Mouse (Mus musculus) urinary bladder, adult 18-20 months (tissue): ENCODE data around the gene Xylt1.

ENCODE experiments used
- DNase-seq, 2 experiments: peaks; one replicate each; pipeline ENCODE4 v3.0.0; 2022; ENCODE audit warnings: low spot score in 2 of 2, mixed read lengths in 2 of 2

Xylt1 gene

DNA sequence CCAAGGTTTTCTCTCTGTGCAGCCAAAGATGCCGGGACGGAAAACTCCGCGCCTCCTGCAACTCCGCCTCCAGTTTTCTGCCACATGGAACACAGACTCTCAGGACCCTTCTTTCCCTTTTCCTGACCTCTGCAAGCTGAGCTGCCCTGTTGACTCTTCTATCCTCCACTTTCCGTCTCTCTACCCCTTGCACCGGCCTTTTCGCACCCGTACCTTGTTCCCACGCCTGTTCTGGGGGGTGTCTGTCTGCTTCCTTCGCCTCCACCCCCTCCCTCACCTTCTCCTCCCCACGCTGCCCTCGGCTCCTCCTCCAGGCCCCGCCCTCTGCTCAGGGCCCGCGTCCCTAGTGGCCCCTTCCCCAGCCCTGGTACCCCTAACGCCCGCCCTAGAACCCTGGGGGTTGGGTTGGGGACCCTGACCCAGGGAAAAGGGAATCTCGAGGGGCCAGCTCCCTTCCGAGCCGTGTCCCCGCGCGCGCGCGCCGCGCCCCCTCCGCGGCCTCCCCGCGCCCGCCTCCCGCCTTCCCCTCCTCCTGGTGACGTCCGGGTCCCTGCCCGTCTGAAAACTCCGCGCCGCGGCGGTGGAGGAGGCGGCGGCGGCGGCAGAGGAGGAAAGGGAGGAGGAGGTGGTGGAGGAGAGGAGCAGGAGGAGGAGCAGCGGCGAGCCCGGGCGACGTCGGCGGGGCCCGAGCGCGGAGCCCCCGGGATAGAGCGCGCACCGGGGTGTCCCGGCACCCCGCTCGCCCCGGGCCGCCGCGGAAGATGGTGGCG lies at the start of gene Xylt1:
Gene Xylt1, plus strand, starts transcription at position 562 of the 770 bp plus-strand sequence.
- peak; percentile 68 to 79 for DNase-seq

DNA sequence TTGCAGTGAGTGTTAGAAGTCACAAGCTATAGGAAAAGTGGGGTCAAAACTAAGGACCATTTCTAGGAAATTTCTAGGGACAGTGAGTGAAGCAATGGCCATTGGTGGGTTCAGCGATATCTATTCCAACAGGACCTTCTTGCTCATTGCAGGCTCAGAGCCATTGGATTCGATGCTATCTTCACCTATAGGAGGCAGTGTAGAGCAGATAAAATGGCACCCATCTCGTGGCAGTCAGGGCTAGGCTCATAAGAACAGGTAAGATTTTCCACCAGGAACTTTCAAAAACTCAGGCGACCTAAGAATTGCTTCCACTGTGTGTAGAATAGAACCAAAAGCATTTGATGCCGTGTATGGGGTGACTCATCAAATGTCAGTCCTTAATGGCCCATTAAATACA lies 46.8 kb upstream of the Xylt1 start:
- DNase-seq, result no peak

DNA sequence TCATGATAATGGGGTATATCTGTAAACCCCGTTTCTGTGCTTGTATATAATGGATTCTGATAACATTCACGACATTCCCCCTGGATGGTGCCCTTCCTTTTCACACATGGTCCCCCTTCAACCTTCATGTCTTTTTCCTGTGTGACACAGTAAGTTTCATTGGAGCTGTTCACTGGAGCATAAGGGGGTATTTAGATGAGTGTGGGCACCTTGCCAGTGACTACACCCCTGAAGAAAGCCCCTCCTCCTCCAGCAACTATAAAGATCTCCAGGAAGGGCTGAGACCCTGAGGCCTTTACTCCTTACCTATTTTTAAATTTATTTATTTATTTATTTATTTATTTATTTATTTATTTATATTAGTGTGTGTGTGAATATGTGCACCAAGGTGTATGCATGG lies 24.5 kb upstream of the Xylt1 start:
- no peak for DNase-seq

DNA sequence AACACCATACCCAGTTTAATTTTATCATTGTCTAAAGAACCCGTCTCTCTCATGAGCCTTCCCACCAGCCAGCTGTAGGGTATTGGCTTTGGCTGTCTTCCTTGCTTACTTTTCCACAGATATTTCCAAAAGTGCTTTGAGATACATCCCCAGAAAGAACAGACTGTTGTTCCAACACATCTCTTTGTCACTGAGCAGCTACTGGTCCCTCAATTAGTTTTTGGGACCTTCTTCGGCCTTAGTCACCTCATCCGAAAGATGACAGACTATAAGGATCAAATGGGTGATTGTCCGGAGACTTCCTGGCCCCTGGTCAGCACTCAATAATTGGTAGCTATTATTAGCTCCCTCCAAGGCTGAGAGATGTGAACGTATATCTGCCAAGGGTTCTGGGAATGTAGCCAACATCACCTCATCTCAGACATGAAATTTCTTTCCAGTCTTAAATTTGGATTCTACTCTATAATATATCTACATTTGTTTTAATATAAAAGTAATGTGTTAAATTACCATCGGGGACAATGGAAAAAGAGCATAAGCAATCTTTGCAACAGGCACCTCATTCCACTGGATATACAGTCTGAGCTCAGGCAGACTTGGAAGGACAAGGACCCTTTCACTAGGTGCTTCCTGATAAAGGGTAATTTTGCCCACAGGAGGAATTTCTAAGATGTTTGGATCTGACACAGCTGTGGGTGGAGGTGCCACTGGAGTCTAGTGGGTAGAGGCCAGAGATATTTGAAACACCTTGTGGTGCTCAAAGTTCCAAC lies 23.2 kb upstream of the Xylt1 start:
- no peak for DNase-seq

DNA sequence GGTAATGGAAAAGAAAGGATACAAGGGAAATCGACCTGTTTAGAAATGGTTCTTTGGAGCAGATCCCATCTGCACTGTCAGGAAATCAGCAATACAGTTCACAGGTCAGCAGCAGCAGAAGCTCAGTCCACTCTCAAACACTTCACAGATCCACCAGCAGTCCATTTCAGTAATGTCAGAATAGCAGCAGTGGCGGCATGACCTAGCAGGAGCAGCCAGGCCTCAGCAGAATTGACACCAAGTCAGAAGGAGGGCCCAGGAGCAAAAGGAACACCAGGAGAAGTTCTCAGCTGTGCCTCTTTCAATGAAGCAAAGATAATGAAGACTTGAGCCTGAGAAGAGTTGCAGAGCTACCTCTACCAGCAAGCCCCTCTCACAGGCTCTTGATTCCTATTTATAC lies 19.5 kb upstream of the Xylt1 start:
- no peak for DNase-seq

DNA sequence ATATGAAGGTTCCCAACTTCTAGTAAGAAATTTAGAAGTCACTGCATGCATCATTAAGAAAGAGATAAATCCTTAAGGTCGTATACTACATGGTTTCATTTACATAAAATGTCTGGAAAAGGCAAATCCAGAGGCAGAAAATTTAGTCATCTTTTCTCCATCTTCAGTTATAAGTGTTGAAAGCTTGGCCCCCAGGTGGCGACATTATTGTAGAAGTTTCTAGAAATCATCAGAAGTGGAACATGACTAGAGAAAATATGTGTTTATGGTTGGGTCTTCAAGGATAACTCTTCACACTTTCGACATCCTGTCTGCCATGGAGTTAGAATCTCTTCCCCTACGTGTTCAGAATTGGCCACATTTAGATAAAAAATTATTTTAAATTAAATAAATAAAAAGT lies 18.3 kb upstream of the Xylt1 start:
- DNase-seq, result no peak

DNA sequence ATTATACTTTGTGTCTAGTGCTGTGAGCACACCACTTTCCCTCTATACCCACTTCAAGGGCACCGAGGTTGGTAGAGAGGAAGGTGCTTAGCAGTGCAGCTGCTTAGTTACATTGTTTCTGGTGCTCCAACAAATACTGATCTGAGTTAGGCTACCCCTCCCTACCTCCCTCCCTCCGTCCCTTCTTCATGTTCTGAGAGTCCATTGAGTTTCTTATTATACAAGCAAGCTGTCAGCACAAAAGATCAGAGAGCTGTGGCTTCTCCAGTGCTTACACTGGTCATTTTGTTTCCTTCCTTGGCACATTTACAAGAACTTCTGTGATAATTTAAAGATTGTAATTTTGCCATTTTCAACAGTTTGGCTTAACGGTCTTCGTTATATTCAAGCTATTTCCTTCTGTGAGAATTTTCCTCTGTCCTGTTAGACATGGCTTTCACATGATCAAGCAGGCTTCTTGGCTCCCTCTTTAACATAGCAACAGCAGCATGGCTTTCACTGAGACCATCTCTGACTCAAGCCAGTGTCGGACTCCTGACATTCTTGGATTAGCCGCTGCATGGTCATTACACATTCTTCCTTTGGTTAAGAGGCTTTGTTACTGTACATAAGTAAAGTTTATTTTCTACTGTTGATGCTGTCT lies 12.0 kb upstream of the Xylt1 start:
- DNase-seq, result no peak

DNA sequence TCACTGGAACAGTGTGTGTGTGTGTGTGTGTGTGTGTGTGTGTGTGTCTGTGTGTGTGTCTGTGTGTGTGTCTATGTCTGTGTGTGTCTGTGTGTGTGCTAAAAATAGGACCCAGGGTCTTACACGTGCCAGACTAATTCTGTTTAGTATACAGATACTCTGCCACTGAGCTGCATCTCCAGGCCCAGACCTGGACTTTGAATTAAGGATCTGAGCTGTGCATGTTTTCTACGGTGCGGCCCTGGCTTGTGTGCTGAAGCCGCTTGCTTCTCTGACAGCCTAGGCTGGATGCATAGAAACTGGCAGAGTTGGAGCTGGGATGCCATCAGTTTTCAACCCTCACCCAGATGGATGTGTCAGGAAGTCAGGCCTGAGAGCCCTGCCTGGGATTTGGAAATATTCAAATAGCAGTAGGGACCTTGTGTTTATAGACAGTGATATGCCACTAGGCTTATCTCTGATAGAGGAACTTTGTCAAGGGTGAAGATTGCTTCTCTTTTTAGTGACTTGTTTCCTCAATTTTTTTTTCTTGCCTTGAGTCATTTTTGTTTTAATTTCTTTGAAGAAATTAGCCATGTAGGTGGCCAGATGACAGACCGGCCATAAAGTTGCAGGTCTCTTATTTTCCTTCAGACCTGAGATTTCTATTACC lies 11.4 kb upstream of the Xylt1 start:
- DNase-seq, result no peak

DNA sequence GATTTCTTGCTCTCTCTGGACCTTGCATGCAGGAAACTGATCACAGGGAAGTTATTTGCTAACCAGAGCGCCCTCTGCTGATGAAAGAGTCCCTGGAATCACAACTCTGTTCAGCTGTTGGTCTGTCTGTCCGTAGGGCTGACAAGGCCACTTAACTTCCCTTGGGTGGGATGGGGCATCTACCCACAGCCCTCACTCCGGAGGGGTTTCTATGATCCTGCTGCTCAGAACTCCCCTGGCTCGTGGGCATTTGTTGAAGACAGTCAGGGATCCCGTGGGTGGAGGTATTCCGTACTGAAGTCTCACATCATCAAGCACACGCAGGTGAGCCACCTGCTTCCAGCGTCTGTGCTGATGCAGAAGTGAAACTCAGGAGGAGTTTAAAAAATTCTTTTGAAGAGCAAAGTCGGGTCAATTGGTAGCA lies 4.9 kb upstream of the Xylt1 start:
- peak; percentile 13 to 43 for DNase-seq

DNA sequence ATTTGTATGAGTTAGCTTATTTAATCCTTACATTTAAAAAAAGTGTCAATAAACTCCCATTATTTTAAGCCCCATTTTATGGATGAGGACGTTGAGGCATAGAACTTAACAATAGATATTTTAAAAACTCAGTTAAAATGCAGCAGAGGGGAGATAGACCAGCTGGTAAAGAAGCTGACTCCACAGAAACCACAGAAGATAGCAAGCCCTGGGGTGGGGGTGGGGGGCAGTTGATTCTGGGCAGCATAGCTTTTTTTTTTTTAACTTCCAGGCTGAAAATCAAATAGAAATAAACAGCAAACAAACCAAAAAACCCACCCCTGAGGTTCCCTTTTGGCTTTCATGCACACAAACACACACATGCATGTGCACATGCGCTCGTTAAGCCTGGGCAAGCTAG lies 3.6 kb upstream of the Xylt1 start:
- DNase-seq, result no peak

DNA sequence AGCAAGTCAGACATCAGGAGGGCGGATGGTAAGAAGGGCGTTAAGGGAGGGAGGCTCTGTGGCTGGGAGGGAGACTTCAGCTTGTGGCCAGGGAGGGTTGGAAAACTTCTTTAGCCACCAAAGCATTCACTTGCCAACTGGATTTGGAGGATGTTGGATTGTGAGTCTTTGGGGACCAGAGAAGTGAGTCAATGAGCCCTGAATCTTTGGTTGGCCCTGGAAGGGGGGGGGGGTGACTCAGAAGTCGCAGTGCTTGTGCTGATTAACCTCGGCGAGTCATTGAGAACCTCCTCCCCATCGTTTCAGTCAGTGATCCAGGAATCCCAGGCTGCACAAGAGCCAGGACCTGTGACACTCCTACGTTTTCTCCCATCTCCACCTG lies 752 bp upstream of the Xylt1 start:
- no peak for DNase-seq

DNA sequence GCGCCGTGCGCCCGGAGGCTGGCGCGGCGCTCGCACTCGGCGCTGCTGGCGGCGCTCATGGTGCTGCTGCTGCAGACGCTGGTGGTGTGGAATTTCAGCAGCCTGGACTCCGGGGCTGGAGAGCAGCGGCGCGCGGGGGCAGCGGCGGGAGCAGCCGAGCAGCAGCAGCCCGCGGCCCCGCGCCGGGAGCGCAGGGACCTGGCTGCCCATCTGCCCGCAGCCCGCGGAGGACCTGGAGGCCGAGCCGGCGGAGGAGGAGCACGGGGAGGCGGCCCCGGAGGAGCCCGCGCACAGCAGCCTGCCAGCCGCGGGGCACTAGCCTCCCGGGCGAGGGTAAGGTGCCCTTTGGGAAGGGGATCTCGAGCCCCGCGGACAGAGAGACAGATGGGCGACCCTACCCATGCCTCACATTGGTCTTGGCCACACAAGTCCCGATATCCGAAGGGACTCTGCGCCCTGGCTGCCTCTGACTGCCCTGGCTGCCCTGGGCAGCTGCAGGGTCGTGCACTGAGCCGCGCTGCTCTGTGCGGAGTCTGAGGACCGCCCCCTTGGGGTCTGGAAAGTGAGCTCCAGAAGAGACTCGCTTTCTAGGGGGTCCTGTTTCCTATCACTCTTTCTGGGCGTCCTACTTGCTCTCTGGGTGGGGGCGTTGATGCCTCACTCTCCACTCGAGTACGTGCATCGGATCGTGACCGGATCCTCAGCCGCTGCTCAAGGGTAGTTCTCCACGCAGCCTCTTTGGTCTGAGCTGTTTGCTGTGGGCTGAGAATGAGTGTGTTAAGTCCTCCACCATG lies 606 bp downstream of the Xylt1 start:
- DNase-seq, result no peak

DNA sequence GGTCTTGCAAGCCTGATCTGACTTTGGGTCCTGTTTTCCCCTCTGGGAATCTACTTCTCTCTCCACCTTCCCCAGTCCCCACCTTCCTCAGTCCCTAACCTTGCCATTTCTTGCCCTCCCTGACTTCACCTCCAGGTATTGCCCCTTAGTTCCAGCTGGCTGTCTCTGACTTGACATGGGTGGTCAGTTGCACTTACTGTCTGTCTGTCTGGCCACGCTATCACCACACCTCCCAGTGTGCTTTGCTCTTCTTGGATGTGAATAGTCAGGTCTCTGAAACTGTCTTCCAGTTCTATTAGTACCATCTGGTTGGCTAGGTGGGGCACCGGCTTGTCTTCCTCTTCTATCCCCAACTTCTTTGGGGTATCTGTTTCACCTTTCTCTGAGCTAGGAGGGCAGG lies 1.2 kb downstream of the Xylt1 start:
- DNase-seq, result no peak

DNA sequence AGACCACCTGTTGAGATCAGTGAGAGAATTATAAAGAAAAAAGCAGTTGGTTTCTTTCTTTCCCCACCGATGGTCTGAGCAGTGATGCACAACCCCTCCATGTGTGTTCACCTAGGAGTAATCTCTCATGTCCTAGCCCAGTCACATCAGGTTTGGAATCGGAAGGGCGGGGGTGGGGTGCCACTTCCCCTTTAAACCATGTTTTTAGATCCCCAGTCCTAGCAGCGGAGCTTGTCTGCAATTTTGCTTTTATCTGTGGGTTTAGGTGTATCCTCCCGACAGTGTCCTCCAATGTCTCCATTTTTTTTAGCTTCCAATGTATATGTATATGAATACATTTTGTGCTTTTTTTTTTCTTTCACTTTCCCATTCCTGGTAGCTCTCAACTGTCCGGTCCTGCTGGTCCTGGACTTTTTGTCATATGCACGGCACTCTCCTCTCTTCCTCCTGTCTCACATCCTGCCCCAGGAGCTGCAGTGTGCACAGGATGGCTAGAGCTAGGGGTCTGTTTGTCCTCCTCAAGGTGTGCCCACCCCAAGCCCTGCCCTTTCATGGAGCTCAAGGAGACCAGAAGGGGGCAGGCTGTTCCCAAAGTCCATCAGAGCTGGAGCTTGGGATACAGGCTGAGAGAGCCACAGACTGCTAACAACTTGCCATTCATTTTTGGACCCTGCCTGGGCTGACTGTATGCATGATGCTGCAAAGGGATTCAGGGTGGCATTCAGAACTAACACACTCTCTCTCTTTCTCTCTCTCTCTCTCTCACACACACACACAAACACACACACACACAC lies 2.6 kb downstream of the Xylt1 start:
- peak; percentile 8 to 14 for DNase-seq

DNA sequence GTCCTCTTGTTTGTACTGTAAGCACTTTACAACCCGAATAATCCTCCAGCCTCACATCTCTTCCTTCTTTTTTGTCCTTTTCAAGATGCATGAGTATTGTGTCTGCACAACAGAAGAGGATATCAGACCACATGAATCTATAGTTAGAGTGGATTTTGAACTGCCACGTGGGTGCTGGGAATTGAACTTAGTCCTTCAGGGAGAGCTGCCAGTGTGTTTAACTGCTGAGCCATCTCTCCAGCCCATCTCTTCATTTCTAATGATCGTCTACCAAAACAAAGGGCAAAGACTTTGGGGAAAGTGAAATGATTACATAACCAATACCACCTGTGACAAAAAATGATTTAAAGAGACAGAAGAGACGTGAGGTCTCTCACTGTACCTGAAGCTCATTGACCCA lies 5.6 kb downstream of the Xylt1 start:
- DNase-seq, result no peak

DNA sequence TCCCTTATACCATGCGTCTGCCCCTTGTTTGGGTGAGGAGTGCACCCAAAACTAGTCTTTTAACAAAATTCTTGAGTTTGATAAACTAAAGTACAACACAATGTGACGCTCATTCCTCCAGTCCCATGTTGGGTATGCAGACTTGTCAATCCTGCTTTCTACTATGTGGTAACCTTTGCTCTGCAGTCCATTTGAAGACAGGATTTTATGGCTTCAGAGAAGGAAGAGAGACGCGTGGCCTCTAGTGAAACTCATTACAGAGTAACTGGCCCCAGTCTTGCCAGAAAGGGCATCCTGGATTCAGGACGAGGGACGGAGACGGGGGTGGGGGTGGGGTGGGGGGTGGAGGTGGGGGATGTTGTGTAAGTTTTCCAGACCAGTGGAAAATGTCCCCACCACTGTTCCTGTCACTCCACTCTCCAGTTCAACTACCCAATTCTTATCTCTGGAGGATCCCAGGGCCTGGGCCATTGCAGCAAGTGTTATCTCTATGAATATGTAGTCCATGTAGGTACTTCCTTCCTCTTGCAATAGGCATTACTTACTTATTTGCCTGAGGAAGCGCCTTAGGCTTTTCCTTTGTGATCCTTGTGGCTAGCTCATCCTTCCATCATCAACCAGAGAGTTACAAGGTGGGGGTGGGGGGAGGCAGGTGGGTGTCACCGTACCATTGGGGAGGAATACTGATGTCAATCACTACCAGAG lies 7.7 kb downstream of the Xylt1 start:
- DNase-seq, result no peak

DNA sequence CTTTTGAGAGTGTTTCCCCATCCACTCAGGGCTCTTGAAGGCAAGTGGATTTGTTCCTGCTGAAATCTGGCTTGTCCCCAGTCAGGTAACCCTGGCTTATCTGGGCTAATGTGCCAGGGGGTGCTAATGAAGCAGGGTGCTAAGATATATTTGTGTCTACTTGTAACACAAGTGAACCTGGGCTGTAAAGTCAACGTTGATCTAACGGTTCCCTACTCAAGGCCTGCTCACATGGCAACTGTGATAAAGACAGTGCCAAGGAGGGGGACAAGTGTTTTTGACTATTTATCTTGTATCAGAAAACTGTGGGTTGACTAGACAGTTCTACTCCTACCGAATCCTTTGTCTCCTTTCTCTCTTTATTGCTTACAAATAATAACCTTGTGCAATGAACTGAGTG lies 8.3 kb downstream of the Xylt1 start:
- no peak for DNase-seq

DNA sequence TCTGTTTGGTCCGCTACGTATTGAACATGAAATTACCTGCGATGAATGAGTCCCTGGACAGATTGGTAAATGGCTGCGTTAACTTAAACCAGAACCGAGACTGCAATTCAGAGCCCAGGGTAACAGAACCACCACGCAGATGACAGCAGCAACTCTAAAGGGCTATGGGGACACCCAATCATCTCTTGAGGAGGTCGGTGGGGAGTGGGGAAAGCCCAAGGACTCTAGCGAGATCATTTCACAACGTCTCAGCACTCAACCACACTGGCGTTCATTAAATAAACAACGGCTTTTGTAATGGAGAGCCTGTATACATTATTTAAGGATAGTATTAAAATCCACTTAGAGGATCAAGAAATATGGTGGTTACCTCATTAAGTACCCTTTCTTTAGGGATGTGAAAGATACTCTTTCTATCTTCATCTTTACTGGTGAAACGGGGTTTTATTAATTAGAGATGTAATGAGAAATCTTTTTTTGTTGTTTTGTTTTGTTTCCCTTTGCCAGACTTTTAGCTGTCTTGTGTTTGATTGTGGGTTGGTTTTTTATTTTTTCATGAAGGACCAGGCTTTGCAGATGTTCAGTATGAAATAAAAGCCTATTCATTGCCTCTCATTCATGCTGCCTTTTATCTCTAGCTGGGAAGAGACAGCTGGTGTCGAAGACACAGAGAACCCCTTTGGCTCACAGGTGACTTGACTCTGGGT lies 12.2 kb downstream of the Xylt1 start:
- DNase-seq, result no peak

DNA sequence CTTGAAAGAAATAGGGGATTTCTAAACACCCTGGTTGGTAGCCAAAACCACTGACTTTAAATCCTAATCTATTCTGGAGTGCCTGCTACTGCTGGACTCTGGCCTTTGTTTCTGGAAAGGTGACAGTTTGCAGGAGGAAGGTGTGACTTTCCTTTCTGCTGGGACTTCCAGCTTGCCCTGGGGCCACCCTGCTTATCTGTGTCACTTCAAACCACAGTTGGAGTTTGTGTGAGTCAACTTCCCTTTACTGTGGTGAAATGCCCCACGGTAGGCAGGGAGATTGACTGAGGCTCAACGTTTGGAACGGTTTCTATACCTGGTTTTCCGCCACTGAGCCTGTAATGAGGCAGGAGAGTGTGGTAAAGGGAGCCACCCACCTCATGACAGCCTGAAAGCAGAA lies 13.2 kb downstream of the Xylt1 start:
- no peak for DNase-seq
